Mouse (Mus musculus) limb, embryonic 12.5 days (tissue): Measurements from ENCODE around the gene Tgm2. TPM values are rescaled to one million over a fixed set of nuclear protein-coding genes. Genes with fewer than 3 reads are reported as not detected.

ENCODE experiments used
- ATAC-seq: fragments of 200-750 bp; cut with Nextera tagmentation; 2 replicates; pipeline ENCODE4 v1.8.0; 2017; ENCODE audit warnings: low read depth, moderate TSS enrichment; ENCODE audit not compliant: insufficient number of reproducible peaks, insufficient read depth, low FRiP score, low TSS enrichment
- H3K27ac ChIP-seq: fragments of 300-500 bp; sonication (generic); 2 replicates; pipeline ENCODE4 v1.5.1; 2016; ENCODE audit warnings: mild to moderate bottlenecking, moderate library complexity
- H3K27me3 ChIP-seq: fragments of 300-500 bp; sonication (generic); 2 replicates; pipeline ENCODE4 v1.6.1; 2016; ENCODE audit warnings: mild to moderate bottlenecking, moderate library complexity
- H3K36me3 ChIP-seq: fragments of 300-500 bp; sonication (generic); 2 replicates; pipeline ENCODE4 v1.6.1; 2016; ENCODE audit warnings: mild to moderate bottlenecking, moderate library complexity
- H3K4me1 ChIP-seq: fragments of 300-500 bp; sonication (generic); replicated peaks from 2 replicates; pipeline ENCODE4 v1.6.1; 2016
- H3K4me2 ChIP-seq: fragments of 300-500 bp; sonication (generic); 2 replicates; pipeline ENCODE4 v1.6.1; 2016; ENCODE audit warnings: mild to moderate bottlenecking, moderate library complexity
- H3K4me3 ChIP-seq: fragments of 300-500 bp; sonication (generic); replicated peaks from 2 replicates; pipeline ENCODE4 v1.5.1; 2016; ENCODE audit warnings: mild to moderate bottlenecking
- H3K9ac ChIP-seq: fragments of 300-500 bp; sonication (generic); replicated peaks from 2 replicates; pipeline ENCODE4 v1.6.1; 2016; ENCODE audit warnings: mild to moderate bottlenecking, moderate library complexity
- H3K9me3 ChIP-seq: fragments of 300-500 bp; sonication (generic); 2 replicates; pipeline ENCODE4 v1.6.1; 2016; ENCODE audit warnings: mild to moderate bottlenecking, moderate library complexity
- WGBS: fragments of 180-500 bp; shearing (Covaris S2); methylation state at CpG from one replicate; pipeline ENCODE4 v1.1.7; 2016; 5-methylcytosine and 5-hydroxymethylcytosine counted together
- polyA plus RNA-seq: library from polyadenylated mRNA; unstranded; fragments of >200 nt; fragmentation: Nextera tagmentation; extraction: Ambion mirVana; gene quantifications from 2 replicates; pipeline ENCODE4 v1.2.1, GENCODE M21; 2016

The Tgm2 gene
- polyA plus RNA-seq, 1 experiment from 2014 or later: 2.6 TPM

GRCm38 (mm10) chr2:158167496-158168205 is 21.4 kb upstream of the Tgm2 start:
- no peaks in the 10 kb centered on the region for H3K36me3 ChIP-seq
- WGBS: 82% methylated on average over 9 of the region's 9 CpGs
- H3K9me3 ChIP-seq: no peaks in the 10 kb centered on the region
- ATAC-seq: no peak
- no peak overlapping the region for H3K4me3 ChIP-seq
- H3K4me2 ChIP-seq: no peak overlapping the region
- H3K4me1 ChIP-seq: no peaks in the 10 kb centered on the region; the same call in 1 of the 2 replicates
- no peaks in the 10 kb centered on the region for H3K27me3 ChIP-seq
- H3K9ac ChIP-seq: no peak overlapping the region
- H3K27ac ChIP-seq: no peak overlapping the region

DNA sequence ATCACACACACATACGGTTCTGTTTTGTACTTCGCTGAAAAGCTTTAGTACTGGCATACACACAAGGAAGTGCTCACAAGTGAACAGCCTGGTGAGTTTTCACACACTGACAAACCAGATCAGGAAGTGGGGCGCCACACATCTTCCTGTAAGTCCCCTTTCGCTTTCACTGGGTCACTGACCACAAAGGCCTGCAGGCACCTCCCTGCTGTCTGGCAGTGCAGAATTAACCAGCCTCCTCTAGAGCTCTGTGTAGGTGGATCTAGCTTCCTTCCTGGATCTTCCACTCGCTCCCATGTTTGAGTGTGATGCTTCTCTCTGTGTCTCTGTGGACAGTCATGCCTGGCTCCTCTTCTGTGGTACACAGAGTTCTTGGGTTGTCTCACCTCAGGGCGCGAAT is 20.4 kb upstream of the Tgm2 start:
- Histone ChIP-seq H3K9me3 (no peaks in the 10 kb centered on the region), H3K27ac (no peak overlapping the region), H3K36me3 (no peaks in the 10 kb centered on the region), H3K27me3 (no peaks in the 10 kb centered on the region), H3K9ac (no peak overlapping the region), H3K4me2 (no peak overlapping the region), H3K4me3 (no peak overlapping the region), H3K4me1 (no peaks in the 10 kb centered on the region; the same call in 1 of the 2 replicates)
- no peak for ATAC-seq
- 81% methylated on average over 7 of the region's 7 CpGs for WGBS

DNA sequence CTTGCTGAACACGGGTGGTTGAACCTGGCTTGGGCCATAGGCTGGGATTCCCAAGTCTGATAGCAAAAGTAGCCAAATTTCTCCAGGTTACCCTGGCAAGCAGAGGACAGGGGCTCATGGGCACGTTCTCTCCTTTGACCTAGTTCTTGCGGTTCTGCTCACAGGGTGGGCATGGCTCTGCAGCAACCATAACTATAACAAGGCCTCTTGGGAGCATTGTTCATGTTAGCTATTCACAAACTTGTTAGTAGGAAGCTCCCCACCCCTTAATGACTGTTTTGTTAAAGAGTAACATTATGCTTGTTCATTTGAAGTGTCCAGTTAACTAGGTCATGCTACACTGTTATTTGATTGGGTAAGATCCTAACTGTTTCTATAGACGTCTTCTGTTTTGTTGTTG is 19.5 kb upstream of the Tgm2 start:
- H3K27me3 ChIP-seq: no peaks in the 10 kb centered on the region
- WGBS: 82% methylated on average over 4 of the region's 4 CpGs
- H3K36me3 ChIP-seq: no peaks in the 10 kb centered on the region
- no peak for ATAC-seq
- no peaks in the 10 kb centered on the region for H3K9me3 ChIP-seq
- no peak overlapping the region for H3K4me3 ChIP-seq
- H3K27ac ChIP-seq: no peak overlapping the region
- H3K4me2 ChIP-seq: no peak overlapping the region
- no peak overlapping the region for H3K9ac ChIP-seq
- no peaks in the 10 kb centered on the region; the same call in 1 of the 2 replicates for H3K4me1 ChIP-seq

GRCm38 (mm10) chr2:158163034-158163433 is 16.8 kb upstream of the Tgm2 start:
- H3K4me2 ChIP-seq: no peak overlapping the region
- H3K27me3 ChIP-seq: no peaks in the 10 kb centered on the region
- no peak overlapping the region for H3K9ac ChIP-seq
- no peaks in the 10 kb centered on the region for H3K9me3 ChIP-seq
- ATAC-seq: no peak
- no peak overlapping the region for H3K27ac ChIP-seq
- peaks cover 5% of the 10 kb centered on the region for H3K4me1 ChIP-seq
- H3K4me3 ChIP-seq: no peak overlapping the region
- no peaks in the 10 kb centered on the region for H3K36me3 ChIP-seq
- 61% methylated on average over 6 of the region's 6 CpGs for WGBS

- no peaks in the 10 kb centered on the region for H3K27me3 ChIP-seq
- H3K4me3 ChIP-seq: no peak overlapping the region
- H3K4me2 ChIP-seq: no peak overlapping the region
- H3K27ac ChIP-seq: no peak overlapping the region
- H3K36me3 ChIP-seq: no peaks in the 10 kb centered on the region
- H3K9ac ChIP-seq: no peak overlapping the region
- 84% methylated on average over 6 of the region's 6 CpGs for WGBS
- ATAC-seq: no peak
- H3K4me1 ChIP-seq: peaks cover 5% of the 10 kb centered on the region
- no peaks in the 10 kb centered on the region for H3K9me3 ChIP-seq
These were observed 15.5 kb upstream of the Tgm2 start for GRCm38 (mm10) chr2:158161761-158162160.

GRCm38 (mm10) chr2:158159376-158160235 is 13.4 kb upstream of the Tgm2 start:
- no peak overlapping the region for H3K27ac ChIP-seq
- no peak overlapping the region for H3K4me3 ChIP-seq
- H3K36me3 ChIP-seq: no peaks in the 10 kb centered on the region
- no peak overlapping the region for H3K4me2 ChIP-seq
- WGBS: 48% methylated on average over 7 of the region's 7 CpGs
- H3K9ac ChIP-seq: no peak overlapping the region
- H3K27me3 ChIP-seq: no peaks in the 10 kb centered on the region
- no peak for ATAC-seq
- H3K9me3 ChIP-seq: no peaks in the 10 kb centered on the region
- H3K4me1 ChIP-seq: peaks cover 5% of the 10 kb centered on the region

- Histone ChIP-seq H3K4me1 (peaks cover 16% of the 10 kb centered on the region), H3K27me3 (no peaks in the 10 kb centered on the region), H3K9ac (no peak overlapping the region), H3K36me3 (no peaks in the 10 kb centered on the region), H3K4me2 (no peak overlapping the region), H3K4me3 (no peak overlapping the region), H3K27ac (no peak overlapping the region), H3K9me3 (no peaks in the 10 kb centered on the region)
- no peak for ATAC-seq
- WGBS: 74% methylated on average over 8 of the region's 8 CpGs
These were observed 11.4 kb upstream of the Tgm2 start for GRCm38 (mm10) chr2:158157654-158158053.

GRCm38 (mm10) chr2:158156487-158156886 is 10.3 kb upstream of the Tgm2 start:
- 88% methylated on average over 9 of the region's 9 CpGs for WGBS
- H3K27ac ChIP-seq: no peak overlapping the region
- no peaks in the 10 kb centered on the region for H3K9me3 ChIP-seq

GRCm38 (mm10) chr2:158155615-158156014 is 9.4 kb upstream of the Tgm2 start:
- Histone ChIP-seq H3K27me3 (no peaks in the 10 kb centered on the region), H3K4me1 (peaks cover 21% of the 10 kb centered on the region), H3K36me3 (no peaks in the 10 kb centered on the region), H3K4me3 (no peak overlapping the region), H3K27ac (no peak overlapping the region), H3K9ac (no peak overlapping the region), H3K4me2 (no peak overlapping the region), H3K9me3 (0 out of 2 replicates have a peak, but pooled peaks cover 6% of the 10 kb centered on the region)
- no peak for ATAC-seq
- WGBS: 92% methylated on average over 2 of the region's 2 CpGs

More at GRCm38 (mm10) chr2:158156487-158156886, 10.3 kb upstream of the Tgm2 start:
- no peak for ATAC-seq
- Histone ChIP-seq H3K9ac (no peak overlapping the region), H3K27me3 (no peaks in the 10 kb centered on the region), H3K4me2 (no peak overlapping the region), H3K36me3 (no peaks in the 10 kb centered on the region), H3K4me1 (peaks cover 21% of the 10 kb centered on the region), H3K4me3 (no peak overlapping the region)

DNA sequence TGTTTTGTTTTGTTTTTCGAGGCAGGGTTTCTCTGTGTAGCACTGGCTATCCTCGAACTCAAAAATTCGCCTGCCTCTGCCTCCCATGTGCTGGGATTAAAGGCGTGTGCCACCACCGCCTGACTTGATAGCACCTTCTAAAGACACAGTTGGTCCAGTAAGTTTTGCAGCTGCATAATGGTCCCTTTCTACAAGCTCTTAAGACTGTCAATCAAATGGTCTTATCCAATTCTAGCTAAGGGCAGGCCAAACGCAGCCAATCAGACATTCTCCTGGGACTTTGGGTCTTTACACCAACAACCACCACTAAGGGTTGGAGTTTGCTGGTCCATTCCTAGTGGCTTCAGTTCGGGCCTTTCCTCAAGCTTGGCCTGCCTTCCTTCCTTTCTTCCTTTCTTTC is 8.9 kb upstream of the Tgm2 start:
- Histone ChIP-seq H3K9ac (no peak overlapping the region), H3K27me3 (no peaks in the 10 kb centered on the region), H3K36me3 (no peaks in the 10 kb centered on the region), H3K27ac (no peak overlapping the region), H3K4me2 (no peak overlapping the region), H3K4me3 (no peak overlapping the region), H3K4me1 (peaks cover 19% of the 10 kb centered on the region), H3K9me3 (0 out of 2 replicates have a peak, but pooled peaks cover 6% of the 10 kb centered on the region)
- 87% methylated on average over 7 of the region's 7 CpGs for WGBS
- ATAC-seq: no peak

DNA sequence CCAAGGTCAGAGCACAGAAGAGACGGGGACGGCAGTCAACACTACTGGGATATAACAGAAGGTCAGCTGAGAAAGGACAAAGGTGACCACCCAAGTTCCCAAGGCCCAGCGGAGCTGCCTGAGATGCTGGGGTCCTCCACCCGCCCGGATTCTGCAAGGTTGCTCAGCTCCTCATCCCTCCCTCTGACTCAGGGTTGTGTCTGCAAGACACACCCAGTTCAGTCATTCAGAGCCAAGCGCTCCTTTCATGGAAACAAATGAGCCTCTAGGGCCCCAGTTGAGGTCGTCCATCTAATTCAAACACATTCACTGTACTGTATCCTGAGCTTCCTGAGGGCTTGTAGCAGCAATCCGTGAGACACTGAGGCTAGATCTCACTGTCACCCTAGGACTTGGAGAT is 8.4 kb upstream of the Tgm2 start:
- 70% methylated on average over 8 of the region's 8 CpGs for WGBS
- no peak for ATAC-seq
- no peak overlapping the region for H3K27ac ChIP-seq

More for the DNA sequence above, 8.4 kb upstream of the Tgm2 start:
- Histone ChIP-seq H3K9me3 (0 out of 2 replicates have a peak, but pooled peaks cover 6% of the 10 kb centered on the region), H3K9ac (no peak overlapping the region), H3K4me1 (peaks cover 16% of the 10 kb centered on the region), H3K36me3 (no peaks in the 10 kb centered on the region), H3K4me2 (no peak overlapping the region), H3K4me3 (no peak overlapping the region), H3K27me3 (no peaks in the 10 kb centered on the region)
